In the genomic region with DNA sequence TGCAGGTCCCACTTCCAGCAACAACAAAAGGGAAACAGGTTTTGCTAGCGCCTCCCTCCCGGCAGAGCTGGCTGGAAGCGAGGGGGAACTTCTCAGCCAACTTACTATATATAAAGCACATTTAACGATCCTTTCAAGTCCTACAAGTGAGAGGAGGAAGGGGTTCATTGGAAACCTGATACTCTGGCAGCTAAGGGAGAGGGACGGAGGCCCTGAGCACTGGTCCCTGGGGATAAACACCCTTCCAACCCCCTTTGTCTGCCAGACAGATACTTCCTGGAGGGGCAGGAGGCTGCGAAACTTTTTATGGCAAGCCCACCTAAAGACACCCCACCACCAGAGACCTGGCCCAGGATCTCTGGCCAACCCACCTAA, we compare ENCODE assay signal across 12 mouse cellular contexts. TPM values are rescaled to one million over a fixed set of nuclear protein-coding genes. Genes with fewer than 3 reads are reported as not detected.
A peak's percentile ranks its signal among the peaks of the same experiment; 100 is the strongest.
DNase-seq lines count a peak whose midpoint lies in the region; ATAC-seq lines count a peak whose summit lies in the region.
"Had no signal": no experiment of that assay in that cellular context is flagged by ENCODE, and none has a peak within 500 bp of the region (broad histone marks: within the 10 kb centered on the region; RNA-seq: fewer than 3 reads in every experiment).

No protein-coding gene starts in this region.

- no peak for DNase-seq in heart, postnatal 14 days
- DNase-seq in embryo, embryonic 9.5 days (ENCODE audit: extremely low spot score): peak; percentile 71
- no peak for DNase-seq in spleen, postnatal 4 days (ENCODE audit: low spot score in 2 of 2)
- no peak for DNase-seq in cerebellum, adult 11 months
- DNase-seq in c-Kit-positive CD71-positive TER-119-positive erythroid progenitor cells, embryonic 14.5 days (ENCODE audit: low spot score): no peak
- DNase-seq: adrenal gland, postnatal 10 days; kidney, postnatal 36 days; thymus, adult 18-20 months had no signal

- H3K4me2 ChIP-seq in heart, embryonic 16.5 days (ENCODE audit: low read depth, low read length): peak overlapping the region; percentile 45
- peak overlapping the region; percentile 38 for H3K4me2 ChIP-seq in hindbrain, embryonic 13.5 days
- peak overlapping the region; percentile 39 for H3K4me2 ChIP-seq in midbrain, embryonic 13.5 days (replicated peaks)

- H3K4me1 ChIP-seq in heart, embryonic 16.5 days (ENCODE audit: control insufficient read depth, insufficient read depth, low read length): peaks cover 70% of the 10 kb centered on the region
- peaks cover 74% of the 10 kb centered on the region for H3K4me1 ChIP-seq in hindbrain, embryonic 13.5 days (replicated peaks)
- peaks cover 69% of the 10 kb centered on the region for H3K4me1 ChIP-seq in midbrain, embryonic 13.5 days (replicated peaks)

- H3K4me3 ChIP-seq in heart, embryonic 16.5 days (ENCODE audit: low read length): 0 out of 2 replicates have a peak overlapping the region, but pooled peaks have one; percentile 2
- H3K4me3 ChIP-seq in hindbrain, embryonic 13.5 days: no peak overlapping the region
- H3K4me3 ChIP-seq in midbrain, embryonic 13.5 days (replicated peaks): 0 out of 2 replicates have a peak overlapping the region, but pooled peaks have one; percentile 2

- no peaks in the 10 kb centered on the region for H3K9me3 ChIP-seq in heart, embryonic 16.5 days (replicated peaks; ENCODE audit: control insufficient read depth, low read length)
- no peaks in the 10 kb centered on the region for H3K9me3 ChIP-seq in hindbrain, embryonic 13.5 days
- H3K9me3 ChIP-seq in midbrain, embryonic 13.5 days: no peaks in the 10 kb centered on the region

- intact Hi-C loops in heart, postnatal 14 days (cut with DNase I): no loop called here

- peak overlapping the region; percentile 71 for H3K9ac ChIP-seq in heart, embryonic 16.5 days (ENCODE audit: low read length)
- H3K9ac ChIP-seq in hindbrain, embryonic 13.5 days: peak overlapping the region; percentile 65
- H3K9ac ChIP-seq in midbrain, embryonic 13.5 days (replicated peaks): peak overlapping the region; percentile 60

- H3K27ac ChIP-seq in heart, embryonic 16.5 days (ENCODE audit: low read length): peak overlapping the region; percentile 87
- H3K27ac ChIP-seq in hindbrain, embryonic 13.5 days: peak overlapping the region; percentile 88
- H3K27ac ChIP-seq in midbrain, embryonic 13.5 days: peak overlapping the region; percentile 84

- 11% methylated on average over 6 of the region's 6 CpGs for WGBS in heart, embryonic 16.5 days
- WGBS in hindbrain, embryonic 13.5 days: 17% methylated on average over 6 of the region's 6 CpGs
- 6% methylated on average over 6 of the region's 6 CpGs for WGBS in midbrain, embryonic 13.5 days

- no peaks in the 10 kb centered on the region for H3K36me3 ChIP-seq in heart, embryonic 16.5 days (ENCODE audit: control insufficient read depth, insufficient read depth)
- no peaks in the 10 kb centered on the region for H3K36me3 ChIP-seq in hindbrain, embryonic 13.5 days
- H3K36me3 ChIP-seq in midbrain, embryonic 13.5 days: no peaks in the 10 kb centered on the region

- no peak; the same call in 1 of the 2 replicates for ATAC-seq in heart, embryonic 16.5 days (replicated peaks; ENCODE audit: extremely low read depth, insufficient read depth, low FRiP score)
- no peak for ATAC-seq in hindbrain, embryonic 13.5 days (ENCODE audit: low FRiP score)
- ATAC-seq in midbrain, embryonic 13.5 days: no peak
- ATAC-seq: CD4-positive, CD25-positive, alpha-beta regulatory T cell, adult 4 months had no signal

- H3K27me3 ChIP-seq in heart, embryonic 16.5 days (ENCODE audit: control insufficient read depth, insufficient read depth, low read length): no peaks in the 10 kb centered on the region
- no peaks in the 10 kb centered on the region for H3K27me3 ChIP-seq in hindbrain, embryonic 13.5 days
- no peaks in the 10 kb centered on the region for H3K27me3 ChIP-seq in midbrain, embryonic 13.5 days

RNA-seq across cellular contexts. Expression of gene Ptk7, which starts 10.9 kb away (rescaled TPM):
- 37.6 and 46.0 TPM in 2 replicates for polyA plus RNA-seq in heart, embryonic 16.5 days (2015; fragmentation: Nextera tagmentation; extraction: Ambion mirVana)
- total RNA-seq in heart, postnatal 14 days (2021): 1 to 10 TPM; 9.1 to 9.2 TPM
- polyA plus RNA-seq in hindbrain, embryonic 13.5 days (2015; fragmentation: Nextera tagmentation; extraction: Ambion mirVana): 39.9 and 40.7 TPM in 2 replicates
- 33.4 and 37.5 TPM in 2 replicates for polyA plus RNA-seq in midbrain, embryonic 13.5 days (2015; fragmentation: Nextera tagmentation; extraction: Ambion mirVana)
- polyA plus RNA-seq: CD4-positive, CD25-positive, alpha-beta regulatory T cell, adult 4 months had no signal

RNA-seq across cellular contexts. Expression of gene Klc4, which starts 27.4 kb away (rescaled TPM):
- polyA plus RNA-seq in heart, embryonic 16.5 days (2015; fragmentation: Nextera tagmentation; extraction: Ambion mirVana): 25.7 and 29.0 TPM in 2 replicates
- 10 to 100 TPM; 24.5 to 25.3 TPM for total RNA-seq in heart, postnatal 14 days (2021)
- polyA plus RNA-seq in hindbrain, embryonic 13.5 days (2015; fragmentation: Nextera tagmentation; extraction: Ambion mirVana): 45.1 and 45.9 TPM in 2 replicates
- 49.1 and 54.1 TPM in 2 replicates for polyA plus RNA-seq in midbrain, embryonic 13.5 days (2015; fragmentation: Nextera tagmentation; extraction: Ambion mirVana)

RNA-seq across cellular contexts. Expression of gene Mrpl2, which starts 27.6 kb away (rescaled TPM):
- polyA plus RNA-seq in heart, embryonic 16.5 days (2015; fragmentation: Nextera tagmentation; extraction: Ambion mirVana): 117 and 119 TPM in 2 replicates
- 100 to 1,000 TPM; 106 to 121 TPM for total RNA-seq in heart, postnatal 14 days (2021)
- 73.5 and 75.6 TPM in 2 replicates for polyA plus RNA-seq in hindbrain, embryonic 13.5 days (2015; fragmentation: Nextera tagmentation; extraction: Ambion mirVana)
- polyA plus RNA-seq in midbrain, embryonic 13.5 days (2015; fragmentation: Nextera tagmentation; extraction: Ambion mirVana): 75.1 and 89.5 TPM in 2 replicates

RNA-seq across cellular contexts. Expression of gene Cul7, which starts 31.8 kb away (rescaled TPM):
- polyA plus RNA-seq in heart, embryonic 16.5 days (2015; fragmentation: Nextera tagmentation; extraction: Ambion mirVana): 39.8 and 46.0 TPM in 2 replicates
- 10 to 100 TPM; 30.3 to 37.6 TPM for total RNA-seq in heart, postnatal 14 days (2021)
- polyA plus RNA-seq in hindbrain, embryonic 13.5 days (2015; fragmentation: Nextera tagmentation; extraction: Ambion mirVana): 40.0 and 41.2 TPM in 2 replicates
- polyA plus RNA-seq in midbrain, embryonic 13.5 days (2015; fragmentation: Nextera tagmentation; extraction: Ambion mirVana): 41.6 and 46.3 TPM in 2 replicates

RNA-seq across cellular contexts. Expression of gene Rrp36, which starts 55.8 kb away (rescaled TPM):
- 39.0 and 39.7 TPM in 2 replicates for polyA plus RNA-seq in heart, embryonic 16.5 days (2015; fragmentation: Nextera tagmentation; extraction: Ambion mirVana)
- total RNA-seq in heart, postnatal 14 days (2021): 10 to 100 TPM in 1 of 2 experiments, 1 to 10 TPM in 1; 9.8 to 14.2 TPM
- 52.3 and 56.2 TPM in 2 replicates for polyA plus RNA-seq in hindbrain, embryonic 13.5 days (2015; fragmentation: Nextera tagmentation; extraction: Ambion mirVana)
- 48.1 and 49.9 TPM in 2 replicates for polyA plus RNA-seq in midbrain, embryonic 13.5 days (2015; fragmentation: Nextera tagmentation; extraction: Ambion mirVana)
